Comparison of ENCODE assay signal across 22 mouse cellular contexts in genomic region chr8:25407862-25408261, GRCm38 (mm10).
DNase-seq lines count a peak whose midpoint lies in the region; ATAC-seq and TF ChIP-seq lines count a peak whose summit lies in the region.
"Had no signal": no experiment of that assay in that cellular context is flagged by ENCODE, and none has a peak within 500 bp of the region (broad histone marks: within the 10 kb centered on the region; RNA-seq: fewer than 3 reads in every experiment).

No protein-coding gene starts in this region.

- no peak overlapping the region for H3K4me3 ChIP-seq in kidney, embryonic 15.5 days (replicated peaks)
- H3K4me3 ChIP-seq in kidney, postnatal 0 days (replicated peaks; ENCODE audit: low read depth, low read length): no peak overlapping the region
- H3K4me3 ChIP-seq: embryonic facial prominence, embryonic 13.5 days; embryonic facial prominence, embryonic 15.5 days; erythroblast, embryonic 14.5 days; forebrain, embryonic 10.5 days; forebrain, embryonic 12.5 days had no signal

- TF ChIP-seq CTCF in kidney, postnatal 0 days (IDR thresholded peaks at IDR 0.05; ENCODE audit: low read depth): no peak

- H3K4me1 ChIP-seq in kidney, embryonic 15.5 days: 0 out of 2 replicates have a peak, but pooled peaks cover 5% of the 10 kb centered on the region
- H3K4me1 ChIP-seq in kidney, postnatal 0 days (replicated peaks; ENCODE audit: insufficient read depth, low read length): no peaks in the 10 kb centered on the region
- H3K4me1 ChIP-seq: embryonic facial prominence, embryonic 13.5 days; embryonic facial prominence, embryonic 15.5 days; forebrain, embryonic 10.5 days; forebrain, embryonic 12.5 days had no signal

- H3K27me3 ChIP-seq in kidney, embryonic 15.5 days: no peaks in the 10 kb centered on the region
- no peaks in the 10 kb centered on the region for H3K27me3 ChIP-seq in kidney, postnatal 0 days (ENCODE audit: insufficient read depth, low read length)
- H3K27me3 ChIP-seq: embryonic facial prominence, embryonic 13.5 days; embryonic facial prominence, embryonic 15.5 days; forebrain, embryonic 12.5 days had no signal

- H3K4me2 ChIP-seq in kidney, embryonic 15.5 days: no peak overlapping the region
- no peak overlapping the region for H3K4me2 ChIP-seq in kidney, postnatal 0 days (ENCODE audit: low read length)
- H3K4me2 ChIP-seq: embryonic facial prominence, embryonic 13.5 days; embryonic facial prominence, embryonic 15.5 days; forebrain, embryonic 12.5 days had no signal

- H3K9ac ChIP-seq in kidney, embryonic 15.5 days: no peak overlapping the region
- no peak overlapping the region for H3K9ac ChIP-seq in kidney, postnatal 0 days (ENCODE audit: low read depth, low read length)
- H3K9ac ChIP-seq: embryonic facial prominence, embryonic 13.5 days; embryonic facial prominence, embryonic 15.5 days; forebrain, embryonic 12.5 days had no signal

- peak; percentile 18 for DNase-seq in kidney, adult 9 months
- no peak for DNase-seq in kidney, postnatal 10 days
- DNase-seq in kidney, postnatal 14 days: no peak
- DNase-seq in kidney, postnatal 0 days (ENCODE audit: low spot score): peak; percentile 82
- no peak for DNase-seq in kidney, adult 8-10 months
- DNase-seq: adrenal gland, adult 2 months; adrenal gland, postnatal 10 days; adrenal gland, postnatal 25 days; cerebellum, adult 11 months; cerebellum, adult 18-20 months; cerebellum, adult 8-10 months; cerebellum, adult 9-11 months; cerebellum, postnatal 14 days; cerebellum, postnatal 36 days; embryo, embryonic 11 days had no signal

- peak overlapping the region; percentile 76 for H3K27ac ChIP-seq in kidney, embryonic 15.5 days
- H3K27ac ChIP-seq in kidney, postnatal 0 days: peak overlapping the region; percentile 32; the same call in 1 of the 2 replicates
- H3K27ac ChIP-seq: embryonic facial prominence, embryonic 13.5 days; embryonic facial prominence, embryonic 15.5 days; forebrain, embryonic 10.5 days; forebrain, embryonic 12.5 days had no signal

- 0 out of 2 replicates have a peak, but pooled peaks have one; percentile 59 for ATAC-seq in kidney, embryonic 15.5 days (replicated peaks; ENCODE audit: low FRiP score)
- ATAC-seq in kidney, postnatal 0 days (replicated peaks; ENCODE audit: low FRiP score, low read depth): no peak
- ATAC-seq: forebrain, embryonic 14.5 days had no signal

- no peaks in the 10 kb centered on the region for H3K9me3 ChIP-seq in kidney, embryonic 15.5 days (replicated peaks)
- H3K9me3 ChIP-seq in kidney, postnatal 0 days (replicated peaks; ENCODE audit: low read length): no peaks in the 10 kb centered on the region
- H3K9me3 ChIP-seq: embryonic facial prominence, embryonic 15.5 days; forebrain, embryonic 12.5 days had no signal

- 58% methylated on average over 5 of the region's 5 CpGs for WGBS in kidney, embryonic 15.5 days
- WGBS in kidney, postnatal 0 days: 52% methylated on average over 5 of the region's 5 CpGs

- no peaks in the 10 kb centered on the region for H3K36me3 ChIP-seq in kidney, embryonic 15.5 days
- no peaks in the 10 kb centered on the region for H3K36me3 ChIP-seq in kidney, postnatal 0 days (ENCODE audit: insufficient read depth, low read length)
- H3K36me3 ChIP-seq: embryonic facial prominence, embryonic 13.5 days; embryonic facial prominence, embryonic 15.5 days; forebrain, embryonic 10.5 days; forebrain, embryonic 12.5 days had no signal

Comparison
In these comparisons a context has a peak if more than half of its experiments do, and no peak if none do; other contexts are left out.
1. DNase-seq: peak in kidney, adult 9 months (single experiment) and kidney, postnatal 0 days (single experiment); none in kidney, postnatal 10 days (single experiment), kidney, postnatal 14 days (single experiment) and kidney, adult 8-10 months (0 of 2).